Mouse (Mus musculus) midbrain, embryonic 12.5 days (tissue): Measurements from ENCODE around the gene Wdr18. TPM values are rescaled to one million over a fixed set of nuclear protein-coding genes. Genes with fewer than 3 reads are reported as not detected.
A peak's percentile ranks its signal among the peaks of the same experiment; 100 is the strongest.

Experiments used
- ATAC-seq: fragments of 200-750 bp; cut with Nextera tagmentation; 2 replicates; pipeline ENCODE4 v1.8.0; 2017; ENCODE audit warnings: low read depth, moderate TSS enrichment, moderate library complexity; ENCODE audit not compliant: low FRiP score
- H3K27ac ChIP-seq: fragments of 300-500 bp; sonication (generic); replicated peaks from 2 replicates; pipeline ENCODE4 v1.5.1; 2016; ENCODE audit warnings: mild to moderate bottlenecking
- H3K27me3 ChIP-seq: fragments of 300-500 bp; sonication (generic); 2 replicates; pipeline ENCODE4 v1.6.1; 2016; ENCODE audit warnings: mild to moderate bottlenecking
- H3K36me3 ChIP-seq: fragments of 300-500 bp; sonication (generic); 2 replicates; pipeline ENCODE4 v1.6.1; 2016
- H3K4me1 ChIP-seq: fragments of 300-500 bp; sonication (generic); 2 replicates; pipeline ENCODE4 v1.6.1; 2016
- H3K4me2 ChIP-seq: fragments of 300-500 bp; sonication (generic); replicated peaks from 2 replicates; pipeline ENCODE4 v1.6.1; 2016; ENCODE audit warnings: mild to moderate bottlenecking, moderate library complexity
- H3K4me3 ChIP-seq: fragments of 300-500 bp; sonication (generic); 2 replicates; pipeline ENCODE4 v1.5.1; 2016; ENCODE audit warnings: mild to moderate bottlenecking
- H3K9ac ChIP-seq: fragments of 300-500 bp; sonication (generic); replicated peaks from 2 replicates; pipeline ENCODE4 v1.6.1; 2016; ENCODE audit warnings: mild to moderate bottlenecking, moderate library complexity
- H3K9me3 ChIP-seq: fragments of 300-500 bp; sonication (generic); 2 replicates; pipeline ENCODE4 v1.6.1; 2016; ENCODE audit warnings: mild to moderate bottlenecking
- WGBS: fragments of 180-500 bp; shearing (Covaris S2); methylation state at CpG from one replicate; pipeline ENCODE4 v1.1.7; 2016; 5-methylcytosine and 5-hydroxymethylcytosine counted together
- polyA plus RNA-seq: library from polyadenylated mRNA; unstranded; fragments of >200 nt; fragmentation: Nextera tagmentation; extraction: Ambion mirVana; gene quantifications from 2 replicates; pipeline ENCODE4 v1.2.1, GENCODE M21; 2016

Wdr18 gene
- polyA plus RNA-seq, 1 experiment from 2014 or later = 97.0 TPM

DNA sequence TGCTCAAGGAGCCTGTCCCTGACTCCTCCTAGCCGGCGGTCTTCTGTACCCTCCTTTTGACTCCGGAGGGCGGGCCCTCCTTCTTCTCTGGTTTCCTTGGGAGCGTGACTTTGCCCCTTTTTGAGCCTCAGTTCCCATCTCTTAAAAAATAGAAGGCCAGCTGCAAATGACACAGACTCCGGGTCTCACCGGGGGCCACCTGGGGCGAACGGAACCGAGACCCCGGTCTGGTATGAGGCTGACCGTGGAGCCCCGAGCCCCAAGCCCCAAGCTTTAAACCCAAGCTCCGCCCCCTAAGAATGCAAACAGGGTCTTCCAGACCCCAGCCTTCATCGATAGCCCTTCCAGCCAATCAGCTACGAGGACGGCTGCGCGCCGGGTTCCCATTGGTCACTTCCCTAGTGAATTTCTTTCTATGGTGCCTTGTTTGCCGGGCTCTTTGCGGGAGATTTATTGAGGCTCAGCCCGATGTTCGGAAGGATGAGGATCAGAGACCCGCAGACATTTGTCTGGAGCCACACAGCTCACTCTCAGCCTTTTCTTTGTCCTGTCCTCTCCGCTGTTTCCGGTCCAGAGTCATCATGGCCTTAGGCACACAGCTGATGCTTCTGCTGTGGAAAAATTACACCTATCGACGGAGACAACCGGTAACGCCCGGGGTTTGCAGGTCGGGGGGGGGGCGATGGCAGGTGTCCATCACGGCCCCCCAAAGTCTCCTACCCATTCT, 37.2 kb downstream of the Wdr18 start:
- Histone ChIP-seq H3K4me1 (peaks cover 17% of the 10 kb centered on the region), H3K9me3 (no peaks in the 10 kb centered on the region), H3K27ac (peak overlapping the region; percentile 66), H3K27me3 (peaks cover 39% of the 10 kb centered on the region), H3K9ac (peak overlapping the region; percentile 62), H3K4me2 (peak overlapping the region; percentile 79), H3K36me3 (no peaks in the 10 kb centered on the region), H3K4me3 (peak overlapping the region; percentile 50)
- WGBS = under 1% methylated on average over 35 of the region's 35 CpGs
- peak; percentile 72 for ATAC-seq

GRCm38 (mm10) chr10:79997819-79998218, 37.9 kb downstream of the Wdr18 start:
- Histone ChIP-seq H3K9me3 (no peaks in the 10 kb centered on the region), H3K27ac (peak overlapping the region; percentile 66), H3K4me3 (peak overlapping the region; percentile 50), H3K4me1 (peaks cover 17% of the 10 kb centered on the region), H3K27me3 (peaks cover 45% of the 10 kb centered on the region), H3K36me3 (no peaks in the 10 kb centered on the region), H3K4me2 (peak overlapping the region; percentile 79), H3K9ac (peak overlapping the region; percentile 62)
- peak; percentile 31; the same call in 1 of the 2 replicates for ATAC-seq
- WGBS = 2% methylated on average over 15 of the region's 15 CpGs

DNA sequence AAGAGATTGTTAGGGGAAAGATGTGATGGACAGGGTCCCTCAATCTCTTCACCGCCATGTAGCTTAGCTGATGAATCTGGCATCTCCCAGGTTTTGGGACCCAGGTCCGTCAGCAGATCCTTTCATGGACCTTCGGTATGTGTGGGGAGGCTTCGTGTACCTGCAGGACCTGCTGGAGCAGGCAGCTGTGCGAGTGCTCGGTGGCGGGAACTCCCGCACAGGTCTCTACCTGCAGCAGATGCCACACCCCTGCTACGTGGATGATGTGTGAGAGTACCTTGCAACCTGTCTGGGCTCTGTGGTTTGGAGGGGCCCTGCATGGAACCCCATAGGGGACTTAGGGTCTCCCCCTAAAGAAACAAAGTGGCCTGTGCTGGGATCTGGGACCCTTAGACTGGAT, 42.0 kb downstream of the Wdr18 start:
- 77% methylated on average over 9 of the region's 9 CpGs for WGBS
- Histone ChIP-seq H3K4me1 (peaks cover 13% of the 10 kb centered on the region), H3K4me3 (no peak overlapping the region)

GRCm38 (mm10) chr10:80002829-80003228, 42.9 kb downstream of the Wdr18 start:
- no peak for ATAC-seq
- H3K27ac ChIP-seq = no peak overlapping the region
- 20% methylated on average over 21 of the region's 21 CpGs for WGBS

More for the DNA sequence above, 42.0 kb downstream of the Wdr18 start:
- no peak for ATAC-seq
- Histone ChIP-seq H3K27ac (no peak overlapping the region), H3K27me3 (peaks cover 67% of the 10 kb centered on the region), H3K4me2 (no peak overlapping the region), H3K9ac (no peak overlapping the region), H3K9me3 (no peaks in the 10 kb centered on the region), H3K36me3 (no peaks in the 10 kb centered on the region)

GRCm38 (mm10) chr10:80003374-80004232, 43.7 kb downstream of the Wdr18 start:
- Histone ChIP-seq H3K27ac (no peak overlapping the region), H3K4me2 (no peak overlapping the region), H3K4me1 (no peaks in the 10 kb centered on the region), H3K9ac (no peak overlapping the region), H3K27me3 (peaks cover 61% of the 10 kb centered on the region), H3K9me3 (no peaks in the 10 kb centered on the region), H3K4me3 (no peak overlapping the region), H3K36me3 (peaks cover 3% of the 10 kb centered on the region; the same call in 1 of the 2 replicates)
- ATAC-seq = no peak
- 61% methylated on average over 9 of the region's 9 CpGs for WGBS

More at GRCm38 (mm10) chr10:80002829-80003228, 42.9 kb downstream of the Wdr18 start:
- peaks cover 6% of the 10 kb centered on the region for H3K4me1 ChIP-seq
- H3K4me3 ChIP-seq = no peak overlapping the region
- H3K36me3 ChIP-seq = no peaks in the 10 kb centered on the region
- H3K27me3 ChIP-seq = peaks cover 67% of the 10 kb centered on the region
- H3K4me2 ChIP-seq = no peak overlapping the region
- H3K9me3 ChIP-seq = no peaks in the 10 kb centered on the region
- no peak overlapping the region for H3K9ac ChIP-seq

DNA sequence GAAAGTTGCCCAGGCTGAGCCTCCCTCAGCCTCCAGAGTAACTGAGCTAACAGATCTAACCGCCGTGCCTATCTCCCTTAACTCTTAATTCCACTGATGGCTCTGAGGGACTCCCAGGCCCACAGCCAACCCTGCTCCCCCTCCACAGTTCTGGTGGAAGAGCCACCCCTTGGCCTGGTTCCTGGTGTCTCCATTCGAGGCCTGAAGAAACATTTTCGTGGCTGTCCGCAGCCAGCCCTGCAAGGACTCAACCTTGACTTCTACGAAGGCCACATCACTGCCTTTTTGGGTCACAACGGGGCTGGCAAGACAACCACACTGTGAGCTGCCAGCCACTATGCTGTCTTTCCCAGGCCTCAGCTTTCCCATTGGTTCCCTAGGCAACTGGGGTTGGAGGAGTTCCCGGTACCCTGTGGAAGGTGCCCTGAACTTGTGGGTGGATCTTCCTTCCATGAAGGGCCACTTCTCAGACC, 44.3 kb downstream of the Wdr18 start:
- no peak for ATAC-seq
- H3K9me3 ChIP-seq = no peaks in the 10 kb centered on the region
- 91% methylated on average over 8 of the region's 8 CpGs for WGBS
- peaks cover 8% of the 10 kb centered on the region; the same call in 1 of the 2 replicates for H3K36me3 ChIP-seq
- no peak overlapping the region for H3K4me3 ChIP-seq
- peaks cover 54% of the 10 kb centered on the region for H3K27me3 ChIP-seq
- H3K9ac ChIP-seq = no peak overlapping the region
- no peaks in the 10 kb centered on the region for H3K4me1 ChIP-seq
- no peak overlapping the region for H3K4me2 ChIP-seq
- H3K27ac ChIP-seq = no peak overlapping the region

DNA sequence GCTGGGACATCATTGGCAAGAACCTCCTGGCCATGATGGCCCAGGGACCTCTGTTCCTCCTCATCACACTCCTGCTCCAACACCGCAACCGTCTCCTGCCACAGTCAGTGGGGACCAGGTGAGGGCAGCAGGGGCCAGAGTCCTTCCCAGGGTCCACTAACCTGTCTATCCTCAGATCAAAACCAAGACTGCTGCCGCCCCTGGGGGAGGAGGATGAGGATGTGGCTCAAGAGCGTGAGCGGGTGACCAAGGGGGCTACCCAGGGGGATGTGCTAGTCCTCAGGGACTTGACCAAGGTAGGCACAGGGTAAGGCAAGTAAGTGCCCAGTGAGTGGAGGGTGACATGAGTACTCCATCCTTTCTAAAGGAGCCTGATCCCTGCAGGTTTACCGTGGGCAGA, 51.8 kb downstream of the Wdr18 start:
- H3K4me1 ChIP-seq = no peaks in the 10 kb centered on the region
- H3K36me3 ChIP-seq = peaks cover 33% of the 10 kb centered on the region
- H3K27ac ChIP-seq = no peak overlapping the region
- no peak overlapping the region for H3K4me3 ChIP-seq
- H3K9me3 ChIP-seq = peaks cover 16% of the 10 kb centered on the region
- WGBS = 85% methylated on average over 6 of the region's 6 CpGs
- no peak overlapping the region for H3K9ac ChIP-seq
- H3K27me3 ChIP-seq = peaks cover 53% of the 10 kb centered on the region
- H3K4me2 ChIP-seq = no peak overlapping the region
- ATAC-seq = no peak

DNA sequence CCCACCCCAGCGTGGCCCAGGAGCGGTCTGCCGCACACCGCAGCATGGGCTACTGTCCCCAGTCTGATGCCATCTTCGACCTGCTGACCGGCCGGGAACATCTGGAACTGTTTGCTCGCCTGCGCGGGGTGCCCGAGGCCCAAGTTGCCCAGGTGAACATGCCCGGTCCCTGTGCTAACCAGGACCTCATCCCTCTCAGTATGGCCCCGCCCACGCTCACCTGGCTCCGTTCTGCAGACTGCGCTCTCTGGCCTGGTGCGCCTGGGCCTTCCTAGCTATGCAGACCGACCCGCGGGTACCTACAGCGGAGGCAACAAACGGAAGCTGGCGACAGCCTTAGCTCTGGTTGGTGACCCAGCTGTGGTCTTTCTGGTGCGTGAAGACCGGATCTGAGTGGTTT, 53.7 kb downstream of the Wdr18 start:
- Histone ChIP-seq H3K4me1 (0 out of 2 replicates have a peak, but pooled peaks cover under 1% of the 10 kb centered on the region), H3K27me3 (peaks cover 67% of the 10 kb centered on the region), H3K9me3 (peaks cover 16% of the 10 kb centered on the region), H3K27ac (no peak overlapping the region), H3K36me3 (peaks cover 31% of the 10 kb centered on the region), H3K4me2 (no peak overlapping the region), H3K4me3 (no peak overlapping the region), H3K9ac (no peak overlapping the region)
- ATAC-seq = no peak
- WGBS = 32% methylated on average over 25 of the region's 25 CpGs

DNA sequence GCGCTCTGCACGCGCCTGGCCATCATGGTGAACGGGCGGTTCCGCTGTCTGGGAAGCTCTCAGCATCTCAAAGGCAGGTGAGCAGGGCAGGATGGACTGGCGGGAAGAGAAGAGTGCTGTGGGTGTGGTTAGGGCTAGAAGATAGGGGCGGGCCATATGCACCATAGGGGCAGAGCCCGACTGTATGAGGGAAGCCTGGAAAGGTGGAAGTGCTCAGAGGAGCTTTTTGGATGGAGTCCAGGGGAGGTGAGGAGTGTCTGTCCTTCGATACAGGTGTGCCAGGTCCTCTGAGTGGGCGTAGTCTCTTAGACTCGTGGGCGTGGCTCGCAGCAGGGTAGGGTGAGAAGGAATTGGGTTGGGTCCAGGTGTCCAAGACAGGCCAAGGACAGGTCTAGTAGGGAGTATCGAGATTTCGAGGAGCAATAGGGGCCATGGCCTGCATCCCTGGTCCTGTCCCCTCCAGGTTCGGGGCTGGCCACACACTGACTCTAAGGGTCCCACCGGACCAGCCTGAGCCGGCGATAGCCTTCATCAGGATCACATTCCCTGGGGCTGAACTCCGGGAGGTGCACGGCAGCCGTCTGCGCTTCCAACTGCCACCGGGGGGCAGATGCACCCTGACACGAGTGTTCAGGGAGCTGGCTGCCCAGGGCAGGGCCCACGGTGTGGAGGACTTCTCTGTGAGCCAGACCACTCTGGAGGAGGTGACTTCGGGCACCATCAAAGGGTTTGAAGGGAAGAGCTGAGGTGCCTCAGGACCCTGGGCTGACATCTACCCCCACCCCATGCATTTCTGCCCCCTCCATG, 54.7 kb downstream of the Wdr18 start:
- Histone ChIP-seq H3K27ac (no peak overlapping the region), H3K27me3 (peaks cover 77% of the 10 kb centered on the region), H3K9ac (no peak overlapping the region), H3K9me3 (peaks cover 15% of the 10 kb centered on the region), H3K4me2 (no peak overlapping the region), H3K36me3 (peaks cover 23% of the 10 kb centered on the region), H3K4me1 (peaks cover 10% of the 10 kb centered on the region), H3K4me3 (no peak overlapping the region)
- WGBS = 25% methylated on average over 28 of the region's 28 CpGs
- ATAC-seq = no peak

- Histone ChIP-seq H3K27me3 (peaks cover 85% of the 10 kb centered on the region), H3K4me1 (peaks cover 14% of the 10 kb centered on the region), H3K9ac (no peak overlapping the region), H3K4me3 (no peak overlapping the region), H3K27ac (no peak overlapping the region), H3K4me2 (no peak overlapping the region), H3K36me3 (peaks cover 16% of the 10 kb centered on the region; the same call in 1 of the 2 replicates), H3K9me3 (0 out of 2 replicates have a peak, but pooled peaks cover 7% of the 10 kb centered on the region)
- WGBS = 81% methylated on average over 10 of the region's 10 CpGs
- ATAC-seq = no peak
Measured at GRCm38 (mm10) chr10:80015583-80015982, 55.6 kb downstream of the Wdr18 start.

DNA sequence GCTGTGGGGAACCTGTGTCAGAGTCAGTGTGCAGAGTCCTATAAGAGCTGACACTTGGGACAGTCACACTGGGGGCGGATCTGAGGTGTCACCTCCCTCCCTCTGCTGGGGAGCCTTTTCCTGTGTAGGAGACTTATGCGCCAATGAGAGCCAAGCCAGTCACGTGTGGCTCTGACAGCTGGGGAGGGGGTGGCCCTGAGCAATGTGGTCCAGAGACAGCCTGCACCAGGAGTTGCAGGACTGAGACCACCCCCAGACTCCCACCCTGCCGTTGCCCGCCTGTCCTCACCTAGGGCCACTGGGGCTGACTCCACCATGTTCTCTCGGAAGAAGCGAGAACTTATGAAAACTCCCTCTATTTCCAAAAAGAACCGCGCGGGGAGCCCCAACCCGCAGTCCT, 56.6 kb downstream of the Wdr18 start, which contains the start of gene Arhgap45:
TSS of gene Arhgap45 (plus strand) at position 143 of the 400 bp plus-strand sequence.
- H3K9me3 ChIP-seq = no peaks in the 10 kb centered on the region
- H3K4me2 ChIP-seq = no peak within 1 kb of the TSS
- peaks cover 14% of the 10 kb centered on the region for H3K4me1 ChIP-seq
- no peak within 1 kb of the TSS for H3K4me3 ChIP-seq
- no peak within 1 kb of the TSS for H3K27ac ChIP-seq
- peaks cover 7% of the 10 kb centered on the region; the same call in 1 of the 2 replicates for H3K36me3 ChIP-seq
- peaks cover 91% of the 10 kb centered on the region for H3K27me3 ChIP-seq
- no peak for ATAC-seq
- no peak within 1 kb of the TSS for H3K9ac ChIP-seq
- WGBS = 68% methylated on average over 11 of the region's 11 CpGs
